Mouse (Mus musculus): Measurements from ENCODE around the gene Pigo. TPM values are rescaled to one million over a fixed set of nuclear protein-coding genes. Genes with fewer than 3 reads are reported as not detected.
"Not testable (repeated sequence)": the region's sequence is repeated elsewhere in the genome, so short reads cannot be mapped to it uniquely, and the experiment has no call there.

The Pigo gene
- total RNA-seq, 2 experiments from 2014 or later, result 28.0 to 30.0 TPM

DNA sequence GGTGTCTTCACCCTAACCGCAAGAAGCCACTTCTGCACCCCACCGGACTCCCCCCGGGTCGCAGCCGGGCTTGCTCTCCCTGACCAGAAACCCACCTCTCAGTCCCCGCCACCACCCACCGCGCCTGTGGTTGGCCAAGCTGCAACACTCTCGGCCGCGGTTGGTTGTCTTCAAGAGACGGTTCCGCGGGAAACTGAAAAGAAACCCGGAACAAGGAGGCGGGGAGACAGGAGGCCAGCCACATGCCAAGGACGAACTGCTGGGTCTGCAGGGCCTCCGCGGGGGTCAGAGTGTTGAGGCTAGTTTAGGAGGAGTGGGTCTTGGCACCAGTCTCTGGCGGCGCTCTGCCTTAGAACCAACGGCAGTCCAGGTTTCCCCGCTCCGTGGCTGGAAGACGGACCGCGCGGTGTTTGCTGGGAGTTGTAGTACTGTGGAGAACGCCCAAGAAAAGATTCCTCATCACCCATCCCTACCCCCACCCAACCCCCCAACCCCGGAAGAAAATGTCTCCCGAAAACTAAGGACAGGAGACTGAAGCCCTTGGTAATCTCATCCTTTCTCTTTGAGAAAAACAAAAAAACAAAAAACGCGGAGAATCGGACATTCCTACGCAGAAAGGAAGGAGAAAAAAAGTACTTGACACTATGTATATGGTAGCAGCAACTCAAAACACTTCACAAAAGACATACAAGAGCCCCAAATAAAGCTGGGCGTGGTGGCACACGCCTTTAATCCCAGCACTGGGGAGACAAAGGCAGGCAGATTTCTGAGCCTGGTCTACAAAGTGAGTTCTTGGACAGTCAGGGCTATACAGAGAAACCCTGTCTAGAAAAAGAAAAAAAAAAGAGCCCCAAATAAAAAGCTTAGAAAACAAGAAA is 15.2 kb downstream of the Pigo start, which contains the start of gene Fancg:
Fancg (minus strand) TSS at position 346 of the 878 bp plus-strand sequence.
- Histone ChIP-seq H3K27ac (peak within 1 kb of the TSS; percentile 54), H3K4me3 (peak within 1 kb of the TSS; percentile 79)
- DNase-seq (ENCODE audit: low spot score in 2 of 2), result peak; percentile 75 to 80
- TF ChIP-seq CTCF (conservative IDR thresholded peaks at IDR 0.05), result no peak

DNA sequence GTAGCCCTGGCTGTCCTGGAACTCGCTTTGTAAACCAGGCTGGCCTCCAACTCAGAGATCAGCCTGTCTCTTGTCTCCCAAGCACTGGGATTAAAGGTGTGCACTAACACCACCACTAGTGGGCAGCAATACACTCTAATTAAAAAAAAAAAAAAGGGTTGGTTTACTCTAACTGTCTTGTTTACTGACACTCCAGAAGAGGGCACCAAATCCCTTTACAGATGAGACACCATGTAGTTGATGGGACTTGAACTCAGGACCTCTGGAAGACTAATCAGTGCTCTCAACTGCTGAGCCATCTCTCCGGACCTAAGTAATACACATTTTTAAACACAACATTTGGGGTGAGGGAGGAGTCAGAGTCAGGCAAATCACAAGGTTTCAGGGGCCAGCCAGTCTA is 19.9 kb downstream of the Pigo start:
- Histone ChIP-seq H3K27ac (no peak overlapping the region), H3K4me3 (no peak overlapping the region)
- TF ChIP-seq CTCF (conservative IDR thresholded peaks at IDR 0.05), result peak; percentile 79
- DNase-seq (ENCODE audit: low spot score in 2 of 2), result peak in 1 of 2 experiments; percentile 30

DNA sequence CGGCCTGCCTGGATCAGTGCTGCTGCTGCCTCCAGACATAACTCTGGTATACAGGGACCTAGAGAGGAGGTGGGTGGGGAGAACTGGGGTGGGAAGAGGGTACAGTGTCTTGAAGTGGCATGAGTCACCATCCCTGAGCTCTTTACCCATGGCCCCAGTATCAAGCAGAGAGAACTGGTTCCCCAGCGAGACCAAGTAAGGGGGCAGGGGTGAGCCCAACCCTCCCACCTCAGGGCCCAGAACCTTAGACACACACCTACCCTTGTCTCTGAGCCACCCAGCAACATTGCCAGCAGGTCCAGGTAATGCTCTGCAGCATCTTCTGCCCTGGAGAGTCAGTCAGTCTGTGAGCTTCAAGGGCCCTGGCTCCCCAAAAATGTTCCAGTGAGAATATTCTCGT is 20.7 kb downstream of the Pigo start:
- Histone ChIP-seq H3K27ac (no peak overlapping the region), H3K4me3 (no peak overlapping the region)
- TF ChIP-seq CTCF (conservative IDR thresholded peaks at IDR 0.05), result no peak
- no peak for DNase-seq (ENCODE audit: low spot score in 2 of 2)

DNA sequence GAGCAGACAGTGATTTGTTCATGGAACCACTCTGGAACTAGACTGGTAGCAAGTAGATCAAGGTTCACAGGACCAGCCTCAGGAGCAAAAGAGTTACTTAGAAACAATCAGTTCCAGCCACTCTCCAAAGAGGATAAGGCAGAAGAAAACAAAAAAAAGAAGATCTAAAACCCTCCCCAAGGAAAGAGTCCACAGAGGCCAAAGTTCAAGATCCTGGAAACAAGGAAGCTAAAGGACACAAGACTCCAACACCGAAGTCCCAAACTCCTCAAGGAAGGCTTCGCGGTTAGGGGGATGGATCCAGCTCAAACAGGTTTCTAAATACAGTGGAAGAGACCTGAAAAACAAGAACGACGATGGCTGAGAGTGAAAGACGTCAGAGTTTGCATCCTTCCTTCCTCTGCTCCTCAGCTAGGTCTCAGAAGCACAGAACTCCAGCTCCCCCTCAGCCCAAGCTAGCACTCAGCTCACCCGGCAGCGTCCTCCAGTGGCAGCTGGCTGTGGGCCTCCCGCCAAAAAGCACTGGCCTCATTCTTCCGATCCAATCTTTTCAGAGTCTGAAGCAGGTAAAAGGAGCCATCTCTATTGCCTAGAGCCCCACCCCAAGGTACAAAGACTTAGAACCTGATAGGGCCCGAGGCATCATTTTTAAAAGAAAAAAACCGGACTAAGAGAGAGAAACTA is 22.7 kb downstream of the Pigo start:
- no peak for DNase-seq (ENCODE audit: low spot score in 2 of 2)
- TF ChIP-seq CTCF (conservative IDR thresholded peaks at IDR 0.05), result no peak

DNA sequence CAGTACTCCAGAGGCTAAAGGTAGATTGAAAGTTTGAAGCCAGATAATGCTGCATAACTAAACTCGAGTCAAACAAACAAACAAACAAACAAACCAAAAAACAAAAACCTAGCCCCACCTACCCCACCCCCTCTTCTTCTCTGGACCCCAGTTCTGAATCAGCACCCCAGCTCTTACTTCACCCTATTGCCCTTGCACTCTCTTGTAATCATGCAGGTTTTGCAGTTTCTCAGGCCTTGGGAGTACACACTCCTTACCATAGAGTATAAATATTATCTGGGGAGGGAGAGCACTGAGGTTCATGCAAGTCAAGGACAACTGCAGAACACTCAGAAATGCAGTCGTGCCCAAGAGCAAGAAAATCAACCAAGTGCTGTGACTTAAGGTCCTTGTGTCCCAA is 24.3 kb downstream of the Pigo start:
- no peak for TF ChIP-seq CTCF (conservative IDR thresholded peaks at IDR 0.05)
- no peak overlapping the region; the same call in 1 of the 2 replicates for H3K27ac ChIP-seq
- DNase-seq (ENCODE audit: low spot score in 2 of 2), result no peak
- no peak overlapping the region for H3K4me3 ChIP-seq

More for the DNA sequence above, 22.7 kb downstream of the Pigo start:
- Histone ChIP-seq H3K4me3 (no peak overlapping the region), H3K27ac (no peak overlapping the region)

DNA sequence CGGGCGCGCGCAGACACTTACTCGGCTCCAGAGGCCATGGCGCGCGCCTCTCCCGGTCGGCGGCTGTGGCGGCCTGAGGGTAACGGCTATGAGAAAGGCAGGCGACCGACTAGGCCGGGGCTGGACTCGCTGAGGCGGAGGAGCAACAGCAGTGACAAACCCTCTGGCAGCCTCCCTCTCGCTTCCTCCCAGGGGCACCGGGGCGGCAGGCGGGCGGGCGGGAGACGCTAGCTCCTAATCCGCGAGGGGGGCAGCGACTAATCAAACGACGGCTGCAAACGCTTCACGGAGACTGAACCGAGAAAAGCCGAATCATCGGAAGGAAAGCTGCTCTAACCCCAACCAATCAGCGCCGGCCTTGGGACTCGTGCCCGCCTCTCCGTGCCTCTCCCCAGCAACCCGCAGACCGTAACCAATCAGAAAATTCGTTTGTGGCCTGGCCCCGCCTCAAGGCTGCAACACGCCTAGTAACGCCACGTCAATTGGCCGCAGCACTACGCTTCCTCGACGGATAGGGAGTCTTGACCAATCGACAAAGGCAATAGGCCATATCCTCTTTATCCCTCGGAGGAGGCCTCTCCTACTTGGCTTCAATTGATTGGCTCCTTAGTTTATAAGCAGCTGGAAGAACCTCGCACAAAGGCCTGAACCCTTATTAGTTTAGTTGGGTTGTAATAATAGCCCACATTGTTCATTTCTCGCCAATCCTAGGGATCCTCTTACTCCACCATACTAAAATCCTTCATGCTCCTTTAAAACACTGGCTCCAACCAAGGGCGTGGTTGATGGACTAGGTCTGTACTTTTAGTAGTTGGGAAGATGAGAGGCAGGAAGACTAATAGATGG is 25.3 kb downstream of the Pigo start, which contains the start of gene Vcp:
Vcp (minus strand) TSS at position 367 of the 846 bp plus-strand sequence.
- DNase-seq (ENCODE audit: low spot score in 2 of 2), result peak; percentile 98 to 100
- Histone ChIP-seq H3K27ac (peak within 1 kb of the TSS; percentile 95), H3K4me3 (peak within 1 kb of the TSS; percentile 67)

DNA sequence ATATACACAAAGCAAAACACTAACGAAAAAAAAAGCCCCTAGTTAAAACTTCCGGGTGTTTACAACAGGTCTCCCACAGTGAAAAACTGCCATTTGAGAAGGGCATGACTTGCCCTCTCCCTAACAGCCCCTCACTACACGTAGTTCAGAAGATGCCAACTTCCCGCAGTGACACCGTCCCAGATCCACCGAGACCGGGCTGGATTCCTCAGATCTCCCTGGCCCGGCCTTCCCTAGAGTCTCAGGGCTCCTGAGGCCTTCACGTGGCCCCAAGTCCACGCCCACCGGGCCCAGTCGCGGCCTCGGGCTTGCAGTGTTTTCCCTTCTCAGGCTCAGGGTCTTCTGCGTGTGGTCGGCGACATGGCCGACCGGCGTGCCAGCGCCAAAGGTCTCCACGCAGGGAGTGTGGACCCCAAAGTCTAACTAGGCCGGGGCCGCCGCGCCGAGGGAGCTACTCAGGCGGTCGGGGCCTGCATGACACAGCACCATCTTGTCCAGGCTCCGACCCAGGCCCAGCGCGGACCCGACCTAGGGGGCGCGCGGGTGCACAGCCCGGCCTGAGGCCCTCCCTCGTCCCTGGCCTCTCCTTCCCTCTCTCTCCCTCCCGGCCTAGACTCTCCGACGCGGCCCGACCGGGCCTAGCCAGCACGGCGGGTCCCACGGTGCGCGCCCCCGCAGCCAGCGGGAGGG is 26.0 kb downstream of the Pigo start:
- peak overlapping the region; percentile 95 for H3K27ac ChIP-seq
- TF ChIP-seq CTCF (conservative IDR thresholded peaks at IDR 0.05), result peak; percentile 46
- peak overlapping the region; percentile 67 for H3K4me3 ChIP-seq
- peak; percentile 53 to 55 for DNase-seq (ENCODE audit: low spot score in 2 of 2)

DNA sequence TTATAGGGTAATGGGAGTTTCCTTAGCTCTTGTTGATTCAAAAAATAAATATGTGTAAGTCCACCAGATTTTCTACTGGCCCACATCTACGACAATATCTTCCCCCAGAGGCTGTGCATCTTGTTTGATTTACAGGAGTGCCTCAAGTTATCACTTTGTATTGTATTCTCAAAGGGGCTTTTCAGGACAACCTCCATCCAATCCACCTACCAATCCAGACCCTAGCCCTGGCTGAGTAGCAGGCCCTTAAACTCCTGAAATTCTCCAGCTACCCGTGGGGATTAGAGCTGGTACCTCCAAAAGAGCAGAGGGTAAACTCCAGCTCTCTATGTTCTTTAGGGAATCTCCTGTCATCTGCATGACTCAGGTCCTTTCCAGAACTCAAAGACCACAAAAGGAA is 27.6 kb downstream of the Pigo start:
- no peak overlapping the region; the same call in 1 of the 2 replicates for H3K27ac ChIP-seq
- DNase-seq (ENCODE audit: low spot score in 2 of 2), result no peak
- peak overlapping the region; percentile 67 for H3K4me3 ChIP-seq
- no peak for TF ChIP-seq CTCF (conservative IDR thresholded peaks at IDR 0.05)

DNA sequence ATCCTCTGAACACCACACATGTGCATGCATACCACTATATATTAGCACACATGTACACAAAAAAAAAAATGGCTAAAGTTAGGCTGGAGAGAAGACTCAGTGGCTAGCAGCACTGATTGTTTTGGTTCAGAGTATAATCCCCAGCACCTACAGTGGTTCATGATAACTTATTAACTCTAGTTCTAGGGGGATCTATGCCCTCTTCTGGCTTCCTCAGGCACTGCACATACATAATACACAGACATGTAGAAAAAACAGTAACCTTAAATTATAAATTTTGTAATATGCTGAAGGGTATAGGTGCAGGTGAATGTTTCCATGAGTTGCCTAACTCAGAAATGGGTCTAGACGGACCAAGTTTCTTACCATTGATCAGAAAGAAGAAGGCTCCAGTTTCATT is 37.3 kb downstream of the Pigo start:
- peak; percentile 62 for TF ChIP-seq CTCF (conservative IDR thresholded peaks at IDR 0.05)
- no peak overlapping the region for H3K27ac ChIP-seq
- DNase-seq (ENCODE audit: low spot score in 2 of 2), result no peak
- no peak overlapping the region for H3K4me3 ChIP-seq

DNA sequence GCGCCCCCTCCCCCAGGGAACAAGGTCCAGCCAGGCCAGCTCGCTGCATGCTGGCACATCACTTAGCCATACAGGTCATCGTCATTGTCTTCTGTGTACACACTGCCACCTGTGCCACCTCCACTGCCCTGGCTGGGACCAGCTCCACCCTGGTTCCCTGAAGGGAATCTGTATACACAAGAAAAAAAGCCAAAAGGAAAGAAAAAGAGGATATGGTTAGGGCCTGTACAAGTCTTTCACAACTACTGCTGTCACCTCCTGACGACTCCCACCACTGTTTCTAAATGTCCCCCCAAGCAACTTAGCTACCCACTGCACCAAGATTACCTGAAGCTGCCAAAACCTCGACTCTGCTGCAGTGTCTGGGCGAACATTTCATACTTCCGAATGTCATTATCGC is 45.2 kb downstream of the Pigo start:
- H3K4me3 ChIP-seq; H3K27ac ChIP-seq; DNase-seq (ENCODE audit: low spot score in 2 of 2): not testable (repeated sequence)

DNA sequence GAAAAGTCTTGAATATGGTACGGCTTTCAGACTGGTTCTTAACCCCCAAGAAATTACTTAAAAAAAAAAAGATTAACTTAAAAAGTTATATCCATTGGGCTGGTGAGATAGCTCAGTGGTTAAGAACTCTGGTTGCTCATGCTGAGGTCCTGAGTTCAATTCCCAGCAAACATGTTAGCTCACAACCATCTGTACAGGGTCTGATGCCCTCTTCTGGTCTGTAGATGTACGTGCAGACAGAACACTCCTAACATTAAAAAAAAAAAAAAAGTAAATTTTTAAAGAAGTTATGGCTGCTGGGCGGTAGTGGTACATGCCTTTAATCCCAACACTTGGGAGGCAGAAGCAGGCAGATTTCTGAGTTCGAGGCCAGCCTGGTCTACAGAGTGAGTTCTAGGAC is 47.6 kb downstream of the Pigo start:
- no peak overlapping the region for H3K27ac ChIP-seq
- TF ChIP-seq CTCF (conservative IDR thresholded peaks at IDR 0.05), result peak; percentile 60
- no peak overlapping the region for H3K4me3 ChIP-seq
- DNase-seq (ENCODE audit: low spot score in 2 of 2), result no peak

DNA sequence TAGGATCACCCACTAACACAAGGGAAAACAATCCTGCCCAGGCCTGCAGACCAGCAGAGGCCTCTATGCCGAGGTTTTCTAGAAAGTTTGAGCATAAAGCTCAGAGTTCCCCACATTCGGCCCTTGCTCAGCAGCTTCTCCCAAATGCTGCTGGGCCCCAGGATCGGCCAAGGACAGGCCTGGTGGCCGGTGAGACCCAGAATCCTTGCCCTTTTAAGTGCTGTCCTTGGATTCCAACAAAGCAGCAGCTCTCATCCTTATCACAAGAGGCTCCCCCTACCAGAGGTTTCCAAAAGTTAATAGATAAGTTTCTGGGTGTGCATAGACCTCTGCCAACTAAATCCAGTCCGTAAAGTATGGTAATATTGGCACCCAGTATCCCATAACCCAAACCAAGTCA is 51.8 kb downstream of the Pigo start:
- TF ChIP-seq CTCF (conservative IDR thresholded peaks at IDR 0.05), result no peak
- H3K4me3 ChIP-seq, result no peak overlapping the region
- no peak overlapping the region for H3K27ac ChIP-seq
- no peak for DNase-seq (ENCODE audit: low spot score in 2 of 2)

Measured in layer of hippocampus, adult 2 months (tissue).